Mouse (Mus musculus): ENCODE results near the gene Rad23a.

DNA sequence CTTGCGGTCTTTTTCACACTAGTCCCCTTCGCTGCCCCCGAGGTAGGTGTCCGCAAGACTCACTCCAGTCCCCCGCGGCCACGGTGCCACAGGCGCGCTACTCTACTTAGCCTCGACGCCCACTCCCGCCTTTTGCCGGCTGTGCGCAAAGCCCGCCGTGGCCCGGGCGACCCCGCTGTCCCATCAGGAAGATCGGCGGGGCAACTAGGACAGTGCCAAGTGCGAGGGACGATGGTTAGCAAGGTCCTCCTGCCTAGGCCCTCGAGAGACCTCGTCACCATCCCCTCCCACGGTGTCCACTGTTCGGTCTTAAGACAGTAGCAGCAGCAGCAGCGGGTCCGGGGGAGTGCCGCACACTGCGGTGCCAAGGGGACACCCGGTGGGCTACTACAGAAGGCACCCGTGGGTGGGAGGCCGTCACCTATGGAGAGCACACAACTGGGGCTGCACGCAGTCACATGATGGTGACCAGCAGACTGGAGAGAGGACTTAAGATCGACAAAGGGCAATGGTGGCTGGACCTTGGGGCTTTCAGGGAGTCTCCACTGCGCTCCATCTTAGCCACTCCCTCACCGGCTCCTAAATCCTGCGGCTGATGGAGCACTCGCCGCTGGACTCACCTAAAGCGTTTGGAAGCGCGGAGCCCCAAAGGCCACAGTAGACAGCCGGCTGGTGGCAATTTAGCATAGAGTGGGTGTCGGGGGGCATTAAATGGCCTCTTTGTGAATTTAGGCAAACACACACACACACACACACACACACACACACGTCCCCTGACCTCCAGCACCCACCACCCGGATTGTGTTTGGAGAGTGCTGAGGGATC, 55.6 kb downstream of the Rad23a start:
- no peak for TF ChIP-seq CTCF (IDR thresholded peaks at IDR 0.05; ENCODE audit: extremely low read depth, insufficient read length, insufficient replicate concordance, low read depth, low read length)
- TF ChIP-seq POLR2A (IDR thresholded peaks at IDR 0.05; ENCODE audit: low read depth, low read length): no peak
